Mouse (Mus musculus) bone marrow, adult 2 months (tissue): ENCODE results near the gene Klhl7.

Source experiments
- CTCF ChIP-seq: fragments of 200-500 bp; IDR thresholded peaks from 2 replicates; pipeline ENCODE4 v1.5.1; 2011; ENCODE audit warnings: low read length, control low read depth; ENCODE audit not compliant: control insufficient read depth, insufficient read depth
- POLR2A ChIP-seq: fragments of 200-500 bp; IDR thresholded peaks from 2 replicates; pipeline ENCODE4 v1.6.1; 2011; ENCODE audit warnings: low read depth, mild to moderate bottlenecking, control low read depth, low read length, borderline replicate concordance; ENCODE audit not compliant: control insufficient read depth

DNA sequence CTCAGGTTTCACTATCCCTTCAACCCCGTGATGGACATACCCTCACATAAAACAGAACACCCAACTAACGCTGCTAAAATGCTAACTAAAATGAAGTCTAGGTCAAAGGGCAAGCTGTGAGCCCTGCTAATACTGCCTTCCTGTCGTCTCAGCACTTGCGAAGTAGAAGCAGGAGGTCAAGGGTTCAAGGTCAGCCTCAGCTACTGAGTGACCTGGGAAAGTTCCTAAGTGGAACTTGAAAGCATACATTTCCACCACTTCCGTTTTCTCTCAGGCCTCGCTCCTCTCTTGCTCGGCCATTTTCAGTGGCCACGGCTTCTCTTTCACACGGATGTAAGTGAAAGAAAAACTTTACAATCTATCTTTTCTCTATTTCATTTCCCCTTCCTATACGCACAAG is 107.6 kb downstream of the Klhl7 start:
- no peak for TF ChIP-seq CTCF
- no peak for TF ChIP-seq POLR2A
